Mouse (Mus musculus) intestine, embryonic 16.5 days (tissue): ENCODE measurements around the gene E130309D02Rik. TPM values are rescaled to one million over a fixed set of nuclear protein-coding genes. Genes with fewer than 3 reads are reported as not detected.

Experiments
- ATAC-seq: fragments of 200-750 bp; cut with Nextera tagmentation; 2 replicates; pipeline ENCODE4 v1.8.0; 2017; ENCODE audit warnings: moderate TSS enrichment, moderate library complexity
- H3K27ac ChIP-seq: fragments of 300-500 bp; sonication (generic); 2 replicates; pipeline ENCODE4 v1.5.1; 2014; ENCODE audit warnings: mild to moderate bottlenecking, low read length
- H3K27me3 ChIP-seq: fragments of 300-500 bp; sonication (generic); replicated peaks from 2 replicates; pipeline ENCODE4 v1.6.1; 2014; ENCODE audit warnings: low read length, control low read depth, mixed read lengths; ENCODE audit not compliant: control insufficient read depth, insufficient read depth
- H3K36me3 ChIP-seq: fragments of 300-500 bp; sonication (generic); 2 replicates; pipeline ENCODE4 v1.6.1; 2014; ENCODE audit warnings: low read length, control low read depth; ENCODE audit not compliant: control insufficient read depth, insufficient read depth
- H3K4me1 ChIP-seq: fragments of 300-500 bp; sonication (generic); 2 replicates; pipeline ENCODE4 v1.6.1; 2014; ENCODE audit warnings: low read length, control low read depth, mixed read lengths; ENCODE audit not compliant: control insufficient read depth, insufficient read depth
- H3K4me2 ChIP-seq: fragments of 300-500 bp; sonication (generic); 2 replicates; pipeline ENCODE4 v1.6.1; 2014; ENCODE audit warnings: low read depth, low read length, control low read depth
- H3K4me3 ChIP-seq: fragments of 300-500 bp; sonication (generic); 2 replicates; pipeline ENCODE4 v1.5.1; 2014; ENCODE audit warnings: mild to moderate bottlenecking, low read length
- H3K9ac ChIP-seq: fragments of 300-500 bp; sonication (generic); 2 replicates; pipeline ENCODE4 v1.6.1; 2014; ENCODE audit warnings: low read depth, low read length
- H3K9me3 ChIP-seq: fragments of 300-500 bp; sonication (generic); 2 replicates; pipeline ENCODE4 v1.6.1; 2016; ENCODE audit warnings: low read length, control low read depth; ENCODE audit not compliant: control insufficient read depth
- WGBS: fragments of 180-500 bp; shearing (Covaris S2); extraction: QIAGEN DNeasy Blood & Tissue Kit; methylation state at CpG from one replicate; pipeline ENCODE4 v1.1.7; 2014; 5-methylcytosine and 5-hydroxymethylcytosine counted together
- polyA plus RNA-seq: library from polyadenylated mRNA; unstranded; fragments of >200 nt; fragmentation: Nextera tagmentation; extraction: Ambion mirVana; gene quantifications from 2 replicates; pipeline ENCODE4 v1.2.1, GENCODE M21; 2015

Gene E130309D02Rik
- polyA plus RNA-seq, 1 experiment from 2014 or later: 30.0 TPM

GRCm38 (mm10) chr5:143264689-143265088, 50.5 kb downstream of the E130309D02Rik start:
- H3K4me3 ChIP-seq: no peak overlapping the region
- WGBS: 95% methylated on average over 10 of the region's 10 CpGs
- H3K27ac ChIP-seq: no peak overlapping the region
- H3K4me1 ChIP-seq: 0 out of 2 replicates have a peak, but pooled peaks cover 2% of the 10 kb centered on the region
- no peak overlapping the region for H3K4me2 ChIP-seq
- no peak for ATAC-seq
- no peak overlapping the region for H3K9ac ChIP-seq
- no peaks in the 10 kb centered on the region for H3K9me3 ChIP-seq
- H3K36me3 ChIP-seq: 0 out of 2 replicates have a peak, but pooled peaks cover 10% of the 10 kb centered on the region
- no peaks in the 10 kb centered on the region for H3K27me3 ChIP-seq

- H3K4me3 ChIP-seq: no peak overlapping the region
- 0 out of 2 replicates have a peak, but pooled peaks cover 10% of the 10 kb centered on the region for H3K36me3 ChIP-seq
- no peaks in the 10 kb centered on the region for H3K9me3 ChIP-seq
- no peak overlapping the region for H3K9ac ChIP-seq
- peaks cover 1% of the 10 kb centered on the region; the same call in 1 of the 2 replicates for H3K27me3 ChIP-seq
- no peaks in the 10 kb centered on the region for H3K4me1 ChIP-seq
- no peak overlapping the region for H3K4me2 ChIP-seq
- 91% methylated on average over 8 of the region's 8 CpGs for WGBS
- no peak overlapping the region for H3K27ac ChIP-seq
- no peak for ATAC-seq
Observed at GRCm38 (mm10) chr5:143261636-143262035, 53.5 kb downstream of the E130309D02Rik start.

GRCm38 (mm10) chr5:143255802-143256201, 59.4 kb downstream of the E130309D02Rik start:
- Histone ChIP-seq H3K4me3 (no peak overlapping the region), H3K9me3 (peaks cover 4% of the 10 kb centered on the region), H3K9ac (no peak overlapping the region), H3K27me3 (peaks cover 50% of the 10 kb centered on the region), H3K27ac (no peak overlapping the region), H3K36me3 (peaks cover 11% of the 10 kb centered on the region), H3K4me1 (peaks cover 14% of the 10 kb centered on the region), H3K4me2 (no peak overlapping the region)
- no peak for ATAC-seq
- WGBS: 93% methylated on average over 5 of the region's 5 CpGs

- Histone ChIP-seq H3K27ac (no peak overlapping the region), H3K4me2 (no peak overlapping the region), H3K27me3 (peaks cover 50% of the 10 kb centered on the region), H3K9me3 (peaks cover 4% of the 10 kb centered on the region), H3K36me3 (peaks cover 11% of the 10 kb centered on the region), H3K4me3 (no peak overlapping the region), H3K4me1 (peaks cover 14% of the 10 kb centered on the region), H3K9ac (no peak overlapping the region)
- whole genome bisulfite sequencing: 51% methylated on average over 24 of the region's 24 CpGs
- ATAC-seq: no peak
Observed at GRCm38 (mm10) chr5:143255131-143255519, 60.0 kb downstream of the E130309D02Rik start.

GRCm38 (mm10) chr5:143254487-143255130, 60.6 kb downstream of the E130309D02Rik start:
- WGBS: 48% methylated on average over 66 of the region's 66 CpGs
- H3K4me2 ChIP-seq: 0 out of 2 replicates have a peak overlapping the region, but pooled peaks have one; percentile 65
- peaks cover 11% of the 10 kb centered on the region for H3K36me3 ChIP-seq
- peaks cover 4% of the 10 kb centered on the region for H3K9me3 ChIP-seq
- H3K4me3 ChIP-seq: no peak overlapping the region
- no peak overlapping the region for H3K27ac ChIP-seq
- no peak overlapping the region for H3K9ac ChIP-seq
- no peak for ATAC-seq
- peaks cover 14% of the 10 kb centered on the region for H3K4me1 ChIP-seq
- H3K27me3 ChIP-seq: peaks cover 50% of the 10 kb centered on the region

- peak; percentile 19; the same call in 1 of the 2 replicates for ATAC-seq
- Histone ChIP-seq H3K36me3 (peaks cover 11% of the 10 kb centered on the region), H3K4me3 (peak overlapping the region; percentile 40), H3K27ac (no peak overlapping the region), H3K4me1 (peaks cover 14% of the 10 kb centered on the region), H3K9ac (no peak overlapping the region), H3K9me3 (peaks cover 4% of the 10 kb centered on the region), H3K27me3 (peaks cover 50% of the 10 kb centered on the region), H3K4me2 (peak overlapping the region; percentile 65)
- whole genome bisulfite sequencing: 11% methylated on average over 81 of the region's 81 CpGs
Observed at GRCm38 (mm10) chr5:143253881-143254486, 61.2 kb downstream of the E130309D02Rik start.

GRCm38 (mm10) chr5:143253186-143253880, 61.8 kb downstream of the E130309D02Rik start:
- H3K27me3 ChIP-seq: peaks cover 50% of the 10 kb centered on the region
- peak overlapping the region; percentile 40 for H3K4me3 ChIP-seq
- peak; percentile 35; the same call in 1 of the 2 replicates for ATAC-seq
- H3K9ac ChIP-seq: peak overlapping the region; percentile 19; the same call in 1 of the 2 replicates
- H3K36me3 ChIP-seq: peaks cover 11% of the 10 kb centered on the region
- WGBS: 4% methylated on average over 90 of the region's 103 CpGs
- no peak overlapping the region for H3K27ac ChIP-seq
- H3K9me3 ChIP-seq: peaks cover 4% of the 10 kb centered on the region
- H3K4me2 ChIP-seq: peak overlapping the region; percentile 65
- peaks cover 14% of the 10 kb centered on the region for H3K4me1 ChIP-seq

- no peak overlapping the region for H3K9ac ChIP-seq
- no peak overlapping the region for H3K27ac ChIP-seq
- no peak for ATAC-seq
- H3K4me2 ChIP-seq: no peak overlapping the region
- WGBS: 51% methylated on average over 18 of the region's 18 CpGs
- peaks cover 14% of the 10 kb centered on the region for H3K4me1 ChIP-seq
- peaks cover 4% of the 10 kb centered on the region for H3K9me3 ChIP-seq
- H3K4me3 ChIP-seq: no peak overlapping the region
- peaks cover 11% of the 10 kb centered on the region for H3K36me3 ChIP-seq
- H3K27me3 ChIP-seq: peaks cover 50% of the 10 kb centered on the region
Observed at GRCm38 (mm10) chr5:143252791-143253185, 62.4 kb downstream of the E130309D02Rik start.

- WGBS: 68% methylated on average over 6 of the region's 6 CpGs
- Histone ChIP-seq H3K9ac (no peak overlapping the region), H3K9me3 (peaks cover 4% of the 10 kb centered on the region), H3K4me2 (no peak overlapping the region), H3K27me3 (peaks cover 50% of the 10 kb centered on the region), H3K4me1 (peaks cover 14% of the 10 kb centered on the region), H3K36me3 (peaks cover 14% of the 10 kb centered on the region), H3K4me3 (no peak overlapping the region), H3K27ac (no peak overlapping the region)
- ATAC-seq: no peak
Observed at GRCm38 (mm10) chr5:143252039-143252438, 63.1 kb downstream of the E130309D02Rik start.
